Mouse (Mus musculus) lung, postnatal 0 days (tissue): ENCODE results near the gene Ino80e.

Experiments used
- CTCF ChIP-seq: IDR thresholded peaks from 2 replicates; pipeline ENCODE4 v1.5.1; 2016; ENCODE audit warnings: antibody characterized with exemption, mild to moderate bottlenecking
- EP300 ChIP-seq: IDR thresholded peaks from 2 replicates; pipeline ENCODE4 v1.6.1; 2016; ENCODE audit warnings: antibody characterized with exemption, mild to moderate bottlenecking, control low read depth

GRCm38 (mm10) chr7:126843276-126843675 is 18.9 kb downstream of the Ino80e start:
- TF ChIP-seq CTCF: no peak
- TF ChIP-seq EP300: no peak
